Mouse (Mus musculus): ENCODE results near the gene Ica1. TPM values are rescaled to one million over a fixed set of nuclear protein-coding genes. Genes with fewer than 3 reads are reported as not detected.

Gene Ica1
- polyA plus RNA-seq, 1 experiment from 2014 or later = 5.6 TPM

DNA sequence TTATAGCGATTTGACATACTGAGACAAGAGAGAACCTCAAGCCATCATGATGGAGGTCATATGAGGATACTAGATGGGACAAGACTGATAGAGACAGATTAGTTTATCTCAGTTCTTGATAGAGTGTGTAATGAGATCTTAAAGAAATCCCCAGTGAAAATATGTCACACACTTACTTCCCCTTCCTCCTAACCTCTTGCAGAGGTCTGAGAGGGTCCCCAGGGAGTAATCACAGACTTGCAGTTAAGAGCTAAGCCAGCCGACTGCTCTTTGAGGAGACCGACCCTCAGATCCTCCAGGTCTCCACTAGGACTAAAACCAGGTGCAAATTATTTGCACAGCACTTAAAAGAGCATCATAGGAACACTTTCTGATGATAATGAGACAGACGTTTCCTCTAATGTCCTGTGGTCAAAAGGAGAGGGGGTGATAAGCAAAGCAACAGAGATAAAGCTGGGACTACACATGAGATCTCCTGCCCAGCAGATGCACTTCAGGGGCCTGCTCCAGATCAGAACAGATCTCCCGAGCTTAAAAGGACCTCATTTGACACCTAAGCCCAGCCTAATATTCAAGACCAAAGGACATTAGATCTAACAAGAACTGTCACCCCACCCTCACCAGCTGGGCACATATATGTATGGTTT lies 146.2 kb downstream of the Ica1 start:
- H3K36me3 ChIP-seq (ENCODE audit: control insufficient read depth, insufficient read depth) = no peaks in the 10 kb centered on the region
- no peak overlapping the region for H3K9ac ChIP-seq (ENCODE audit: low read depth, low read length)
- no peak overlapping the region for H3K27ac ChIP-seq (ENCODE audit: low read length)
- no peaks in the 10 kb centered on the region for H3K9me3 ChIP-seq (replicated peaks; ENCODE audit: control insufficient read depth, low read length)
- WGBS (ENCODE audit: insufficient replicate concordance) = 29% methylated on average over 5 of the region's 5 CpGs
- no peaks in the 10 kb centered on the region; the same call in 1 of the 2 replicates for H3K4me1 ChIP-seq (ENCODE audit: control insufficient read depth, low read depth, low read length)
- ATAC-seq (ENCODE audit: low read depth) = no peak
- H3K4me3 ChIP-seq (ENCODE audit: low read depth, low read length) = no peak overlapping the region
- no peak overlapping the region for H3K4me2 ChIP-seq (ENCODE audit: low read depth, low read length)
- no peaks in the 10 kb centered on the region for H3K27me3 ChIP-seq (ENCODE audit: control insufficient read depth, insufficient read depth, low read depth, low read length)

DNA sequence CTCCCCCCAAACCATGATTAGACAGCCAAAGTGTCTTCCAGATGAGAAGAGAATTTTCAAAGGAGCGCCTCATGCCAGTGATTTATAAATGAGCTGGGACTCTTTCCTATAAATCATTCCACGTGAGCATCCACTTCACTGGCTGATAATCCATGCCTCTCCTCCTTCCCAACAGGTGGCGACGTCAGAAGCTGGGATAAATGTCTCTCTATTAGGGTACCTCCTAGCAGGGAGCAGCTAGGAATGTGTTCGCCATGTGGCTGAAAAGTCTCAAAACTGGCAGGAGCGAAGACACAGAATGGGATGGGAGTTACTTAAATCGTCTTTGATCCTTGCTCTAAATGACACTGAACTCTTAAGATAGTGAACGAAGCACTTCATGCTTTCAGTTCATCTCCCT lies 146.9 kb downstream of the Ica1 start:
- no peak for ATAC-seq (ENCODE audit: low read depth)
- Histone ChIP-seq H3K4me3 (ENCODE audit: low read depth, low read length) (no peak overlapping the region), H3K27me3 (ENCODE audit: control insufficient read depth, insufficient read depth, low read depth, low read length) (no peaks in the 10 kb centered on the region), H3K9me3 (replicated peaks; ENCODE audit: control insufficient read depth, low read length) (no peaks in the 10 kb centered on the region), H3K27ac (ENCODE audit: low read length) (no peak overlapping the region), H3K9ac (ENCODE audit: low read depth, low read length) (no peak overlapping the region), H3K4me2 (ENCODE audit: low read depth, low read length) (no peak overlapping the region), H3K4me1 (ENCODE audit: control insufficient read depth, low read depth, low read length) (no peaks in the 10 kb centered on the region; the same call in 1 of the 2 replicates), H3K36me3 (ENCODE audit: control insufficient read depth, insufficient read depth) (no peaks in the 10 kb centered on the region)
- WGBS (ENCODE audit: insufficient replicate concordance) = 74% methylated on average over 8 of the region's 8 CpGs

DNA sequence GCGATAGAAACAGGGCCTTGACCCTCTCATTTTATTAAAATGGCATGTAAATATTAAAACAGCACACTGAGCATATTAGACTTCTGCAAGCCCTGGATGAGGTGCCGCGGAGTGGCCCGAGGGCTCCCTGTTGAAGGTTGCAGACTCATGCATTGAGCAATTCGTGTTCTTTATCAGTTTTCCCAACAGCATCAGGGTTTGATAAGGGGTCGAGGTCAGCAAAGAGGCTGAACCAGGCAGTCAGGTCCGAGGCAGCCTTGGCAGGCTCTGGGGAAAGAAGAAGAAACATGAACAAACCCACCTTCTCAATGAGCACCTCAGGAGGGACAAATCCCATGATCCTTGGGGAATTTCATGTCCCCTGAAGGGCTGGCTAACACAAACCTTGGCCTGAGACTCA lies 147.8 kb downstream of the Ica1 start:
- Histone ChIP-seq H3K4me2 (ENCODE audit: low read depth, low read length) (no peak overlapping the region), H3K4me1 (ENCODE audit: control insufficient read depth, low read depth, low read length) (no peaks in the 10 kb centered on the region; the same call in 1 of the 2 replicates), H3K36me3 (ENCODE audit: control insufficient read depth, insufficient read depth) (no peaks in the 10 kb centered on the region), H3K27ac (ENCODE audit: low read length) (no peak overlapping the region), H3K9me3 (replicated peaks; ENCODE audit: control insufficient read depth, low read length) (no peaks in the 10 kb centered on the region), H3K4me3 (ENCODE audit: low read depth, low read length) (no peak overlapping the region), H3K9ac (ENCODE audit: low read depth, low read length) (no peak overlapping the region), H3K27me3 (ENCODE audit: control insufficient read depth, insufficient read depth, low read depth, low read length) (no peaks in the 10 kb centered on the region)
- WGBS (ENCODE audit: insufficient replicate concordance) = 30% methylated on average over 7 of the region's 7 CpGs
- ATAC-seq (ENCODE audit: low read depth) = no peak

DNA sequence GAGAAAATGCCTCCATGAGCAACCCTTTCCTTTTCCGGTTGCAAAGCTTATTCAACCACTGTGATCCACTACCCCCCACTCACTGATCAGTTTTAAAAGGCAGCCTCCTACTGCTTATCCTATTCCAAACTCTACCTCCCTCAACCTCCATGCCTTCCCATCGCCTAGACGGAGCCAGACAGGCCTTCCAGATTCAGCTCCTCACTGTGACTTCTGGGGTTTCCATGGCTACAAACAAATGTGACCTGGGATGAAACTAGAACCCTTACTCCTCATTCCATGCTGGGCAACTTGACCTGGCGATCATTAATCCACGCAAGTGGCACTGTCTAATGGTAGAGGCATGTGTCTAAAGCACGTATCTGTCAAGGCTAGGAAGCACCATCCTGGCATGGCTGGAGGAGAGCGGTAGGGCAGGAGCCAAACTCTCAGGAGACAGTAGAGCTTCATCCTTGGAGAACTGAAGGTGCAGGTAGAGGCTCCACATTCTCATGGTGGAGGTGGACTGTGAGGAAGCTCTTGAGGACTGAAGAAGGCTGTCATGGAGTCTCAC lies 149.5 kb downstream of the Ica1 start:
- H3K9ac ChIP-seq (ENCODE audit: low read depth, low read length) = no peak overlapping the region
- no peaks in the 10 kb centered on the region for H3K27me3 ChIP-seq (ENCODE audit: control insufficient read depth, insufficient read depth, low read depth, low read length)
- H3K9me3 ChIP-seq (replicated peaks; ENCODE audit: control insufficient read depth, low read length) = no peaks in the 10 kb centered on the region
- no peak overlapping the region for H3K27ac ChIP-seq (ENCODE audit: low read length)
- H3K4me2 ChIP-seq (ENCODE audit: low read depth, low read length) = no peak overlapping the region
- WGBS (ENCODE audit: insufficient replicate concordance) = 75% methylated on average over 7 of the region's 7 CpGs
- H3K36me3 ChIP-seq (ENCODE audit: control insufficient read depth, insufficient read depth) = no peaks in the 10 kb centered on the region
- no peak for ATAC-seq (ENCODE audit: low read depth)
- H3K4me3 ChIP-seq (ENCODE audit: low read depth, low read length) = no peak overlapping the region
- no peaks in the 10 kb centered on the region; the same call in 1 of the 2 replicates for H3K4me1 ChIP-seq (ENCODE audit: control insufficient read depth, low read depth, low read length)

DNA sequence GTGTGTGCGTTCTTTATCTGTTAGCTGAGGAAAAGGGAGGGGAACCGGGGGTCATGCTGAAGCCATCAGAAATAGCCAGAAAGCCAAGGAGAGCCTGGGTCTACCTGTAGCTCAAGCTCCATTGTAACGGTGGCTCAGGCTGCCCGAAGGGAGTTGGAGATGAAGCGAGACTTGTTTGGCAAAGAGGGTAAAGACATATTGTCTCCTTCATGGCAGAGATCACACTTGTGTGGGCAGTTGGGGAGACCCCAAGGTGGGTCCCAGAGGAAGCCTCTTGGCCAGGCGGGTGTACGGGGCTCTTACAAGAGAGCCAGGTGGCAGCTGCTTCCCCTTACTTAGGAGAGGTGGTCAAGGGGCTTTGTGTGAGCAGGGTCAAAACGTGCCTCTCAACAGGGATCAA lies 150.1 kb downstream of the Ica1 start:
- no peak overlapping the region for H3K27ac ChIP-seq (ENCODE audit: low read length)
- no peaks in the 10 kb centered on the region; the same call in 1 of the 2 replicates for H3K4me1 ChIP-seq (ENCODE audit: control insufficient read depth, low read depth, low read length)
- 71% methylated on average over 8 of the region's 8 CpGs for WGBS (ENCODE audit: insufficient replicate concordance)

DNA sequence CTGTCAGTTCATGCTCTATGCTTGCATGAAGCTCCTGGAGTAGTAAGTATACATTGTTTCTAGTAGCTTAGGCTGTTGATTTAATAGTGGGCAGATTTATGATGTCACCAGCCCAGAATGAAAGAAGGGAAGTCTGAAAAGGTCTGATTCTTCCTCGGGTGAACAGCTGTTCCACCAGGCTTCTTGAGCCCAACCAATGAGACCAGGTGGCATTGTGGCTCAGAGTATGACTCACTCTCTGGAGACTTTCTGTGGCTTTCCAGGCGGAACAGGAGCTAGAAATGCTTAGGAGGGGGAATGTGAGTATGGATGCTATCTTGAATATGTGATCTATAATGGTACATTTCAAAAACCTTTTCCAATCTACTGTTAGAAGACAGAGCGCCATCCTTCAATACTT lies 155.2 kb downstream of the Ica1 start:
- no peak overlapping the region for H3K27ac ChIP-seq (ENCODE audit: low read length)
- H3K4me1 ChIP-seq (ENCODE audit: control insufficient read depth, low read depth, low read length) = no peaks in the 10 kb centered on the region
- H3K9ac ChIP-seq (ENCODE audit: low read depth, low read length) = no peak overlapping the region
- H3K4me3 ChIP-seq (ENCODE audit: low read depth, low read length) = no peak overlapping the region
- H3K4me2 ChIP-seq (ENCODE audit: low read depth, low read length) = no peak overlapping the region
- 48% methylated on average over 3 of the region's 3 CpGs for WGBS (ENCODE audit: insufficient replicate concordance)
- no peaks in the 10 kb centered on the region for H3K9me3 ChIP-seq (replicated peaks; ENCODE audit: control insufficient read depth, low read length)
- no peak for ATAC-seq (ENCODE audit: low read depth)
- no peaks in the 10 kb centered on the region for H3K27me3 ChIP-seq (ENCODE audit: control insufficient read depth, insufficient read depth, low read depth, low read length)
- no peaks in the 10 kb centered on the region for H3K36me3 ChIP-seq (ENCODE audit: control insufficient read depth, insufficient read depth)

More for the DNA sequence above, 150.1 kb downstream of the Ica1 start:
- Histone ChIP-seq H3K4me3 (ENCODE audit: low read depth, low read length) (no peak overlapping the region), H3K36me3 (ENCODE audit: control insufficient read depth, insufficient read depth) (no peaks in the 10 kb centered on the region), H3K27me3 (ENCODE audit: control insufficient read depth, insufficient read depth, low read depth, low read length) (no peaks in the 10 kb centered on the region), H3K9me3 (replicated peaks; ENCODE audit: control insufficient read depth, low read length) (no peaks in the 10 kb centered on the region), H3K4me2 (ENCODE audit: low read depth, low read length) (no peak overlapping the region), H3K9ac (ENCODE audit: low read depth, low read length) (no peak overlapping the region)
- no peak for ATAC-seq (ENCODE audit: low read depth)

DNA sequence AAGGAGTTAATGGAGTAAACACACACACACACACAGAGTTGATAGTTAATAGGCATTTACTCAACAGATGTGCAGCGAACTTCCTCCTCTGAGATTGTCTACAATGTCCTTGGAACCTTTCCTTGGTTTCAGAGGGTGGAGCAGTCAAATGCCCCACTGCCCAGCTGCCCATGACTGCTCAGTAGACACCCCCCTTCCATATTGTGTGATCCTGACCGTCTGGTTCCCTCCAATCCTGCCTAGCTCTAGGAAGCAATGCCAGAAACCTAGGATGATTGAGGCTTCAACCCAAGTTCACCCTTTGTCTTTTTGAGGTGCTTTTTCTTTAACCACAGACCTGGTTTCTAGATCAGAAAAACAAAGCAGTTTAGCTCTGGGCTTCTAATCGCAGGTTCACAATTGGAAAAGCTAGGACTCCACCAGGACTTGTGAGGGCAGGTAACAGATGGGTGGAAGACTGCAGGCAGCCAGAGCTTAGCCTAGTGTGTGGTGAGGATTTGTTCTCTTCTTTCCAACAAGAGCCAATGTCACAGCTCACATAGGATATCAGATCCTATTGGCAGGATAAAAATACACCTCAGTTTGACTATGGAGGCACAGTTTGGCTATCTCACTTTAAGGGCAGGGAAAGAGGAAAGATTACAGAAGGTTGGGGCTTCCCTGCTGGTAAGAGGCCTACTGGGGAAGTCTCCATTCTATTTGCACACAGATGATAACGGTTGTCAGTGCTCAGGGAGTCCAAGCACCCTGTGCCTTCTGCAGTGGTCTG lies 158.5 kb downstream of the Ica1 start:
- Histone ChIP-seq H3K9me3 (replicated peaks; ENCODE audit: control insufficient read depth, low read length) (no peaks in the 10 kb centered on the region), H3K4me3 (ENCODE audit: low read depth, low read length) (no peak overlapping the region), H3K27me3 (ENCODE audit: control insufficient read depth, insufficient read depth, low read depth, low read length) (no peaks in the 10 kb centered on the region), H3K27ac (ENCODE audit: low read length) (no peak overlapping the region), H3K4me1 (ENCODE audit: control insufficient read depth, low read depth, low read length) (no peaks in the 10 kb centered on the region), H3K36me3 (ENCODE audit: control insufficient read depth, insufficient read depth) (no peaks in the 10 kb centered on the region), H3K9ac (ENCODE audit: low read depth, low read length) (no peak overlapping the region), H3K4me2 (ENCODE audit: low read depth, low read length) (no peak overlapping the region)
- 55% methylated on average over 4 of the region's 4 CpGs for WGBS (ENCODE audit: insufficient replicate concordance)
- no peak for ATAC-seq (ENCODE audit: low read depth)

DNA sequence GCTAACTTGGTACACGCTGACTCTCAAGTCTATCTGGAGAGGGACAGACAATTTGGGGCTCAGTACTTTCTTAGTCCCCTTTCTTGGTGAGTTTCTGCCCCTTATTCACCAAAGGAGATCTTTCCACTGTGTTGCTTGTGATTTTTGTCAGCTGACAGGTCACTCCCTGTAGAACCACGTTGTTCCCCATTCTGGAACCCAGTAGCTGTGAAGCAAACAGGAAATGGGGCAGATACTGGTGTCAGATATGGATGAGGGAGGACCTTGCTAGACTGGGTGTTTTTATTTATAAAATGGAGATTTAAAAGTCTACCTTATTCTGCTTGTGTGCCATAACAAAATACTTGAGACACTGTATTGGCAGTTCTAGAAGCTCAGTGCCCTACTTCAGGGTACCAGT lies 160.9 kb downstream of the Ica1 start:
- Histone ChIP-seq H3K4me1 (ENCODE audit: control insufficient read depth, low read depth, low read length) (no peaks in the 10 kb centered on the region), H3K4me3 (ENCODE audit: low read depth, low read length) (no peak overlapping the region), H3K36me3 (ENCODE audit: control insufficient read depth, insufficient read depth) (no peaks in the 10 kb centered on the region), H3K27me3 (ENCODE audit: control insufficient read depth, insufficient read depth, low read depth, low read length) (no peaks in the 10 kb centered on the region), H3K27ac (ENCODE audit: low read length) (no peak overlapping the region), H3K9ac (ENCODE audit: low read depth, low read length) (no peak overlapping the region), H3K4me2 (ENCODE audit: low read depth, low read length) (no peak overlapping the region), H3K9me3 (replicated peaks; ENCODE audit: control insufficient read depth, low read length) (no peaks in the 10 kb centered on the region)
- 32% methylated on average over 2 of the region's 2 CpGs for WGBS (ENCODE audit: insufficient replicate concordance)
- no peak for ATAC-seq (ENCODE audit: low read depth)

DNA sequence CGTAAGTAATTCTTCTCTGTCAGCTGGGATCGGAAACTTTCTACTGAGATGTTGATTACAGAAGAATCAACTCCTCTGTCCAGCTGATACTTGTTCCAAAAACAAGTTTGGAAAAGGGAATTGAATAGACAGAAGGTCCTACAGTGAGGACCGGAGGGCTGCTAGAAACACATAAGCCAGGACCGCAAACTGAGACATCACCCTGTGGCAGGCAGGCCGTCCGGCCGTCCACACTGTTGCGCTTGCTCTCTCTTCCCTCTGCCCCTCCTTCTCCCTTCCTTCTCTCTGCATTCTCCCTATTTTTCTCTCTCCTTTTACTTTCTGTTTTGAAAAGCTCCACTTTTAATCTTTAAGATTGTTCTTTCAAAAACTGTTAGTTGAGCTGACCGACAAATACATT lies 186.6 kb downstream of the Ica1 start:
- Histone ChIP-seq H3K9ac (ENCODE audit: low read depth, low read length) (no peak overlapping the region), H3K4me1 (ENCODE audit: control insufficient read depth, low read depth, low read length) (no peaks in the 10 kb centered on the region), H3K36me3 (ENCODE audit: control insufficient read depth, insufficient read depth) (no peaks in the 10 kb centered on the region), H3K4me3 (ENCODE audit: low read depth, low read length) (no peak overlapping the region), H3K27ac (ENCODE audit: low read length) (no peak overlapping the region), H3K4me2 (ENCODE audit: low read depth, low read length) (no peak overlapping the region), H3K9me3 (replicated peaks; ENCODE audit: control insufficient read depth, low read length) (no peaks in the 10 kb centered on the region), H3K27me3 (ENCODE audit: control insufficient read depth, insufficient read depth, low read depth, low read length) (no peaks in the 10 kb centered on the region)
- ATAC-seq (ENCODE audit: low read depth) = no peak
- WGBS (ENCODE audit: insufficient replicate concordance) = 90% methylated on average over 9 of the region's 9 CpGs

All from liver, embryonic 16.5 days (tissue).